Mouse (Mus musculus): ENCODE data around the gene Fbxw5.

DNA sequence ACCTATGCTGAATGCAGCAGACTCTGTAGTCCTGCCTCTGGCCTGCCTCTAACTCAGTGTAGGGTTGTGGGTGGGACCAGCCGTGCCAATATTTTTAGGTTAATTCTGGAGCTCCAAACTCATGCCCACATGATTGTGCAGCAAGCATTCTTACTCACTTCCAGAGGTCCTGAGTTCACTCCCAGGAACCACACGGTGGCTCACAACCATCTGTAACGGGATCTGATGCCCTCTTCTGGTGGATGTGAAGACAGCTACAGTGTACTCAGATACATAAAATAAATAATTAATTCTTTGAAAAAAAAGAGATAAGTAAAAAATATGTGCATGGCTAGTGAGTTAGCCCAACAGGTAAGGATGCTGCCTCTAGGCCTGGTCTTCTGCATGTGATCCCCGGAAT, 4.1 kb upstream of the Fbxw5 start:
- TF ChIP-seq E2F4 (IDR thresholded peaks at IDR 0.05; ENCODE audit: borderline replicate concordance, low read depth, low read length), result no peak
- no peak for TF ChIP-seq POLR2AphosphoS5 (IDR thresholded peaks at IDR 0.05; ENCODE audit: borderline replicate concordance, low read depth, low read length)
